In the genomic region with DNA sequence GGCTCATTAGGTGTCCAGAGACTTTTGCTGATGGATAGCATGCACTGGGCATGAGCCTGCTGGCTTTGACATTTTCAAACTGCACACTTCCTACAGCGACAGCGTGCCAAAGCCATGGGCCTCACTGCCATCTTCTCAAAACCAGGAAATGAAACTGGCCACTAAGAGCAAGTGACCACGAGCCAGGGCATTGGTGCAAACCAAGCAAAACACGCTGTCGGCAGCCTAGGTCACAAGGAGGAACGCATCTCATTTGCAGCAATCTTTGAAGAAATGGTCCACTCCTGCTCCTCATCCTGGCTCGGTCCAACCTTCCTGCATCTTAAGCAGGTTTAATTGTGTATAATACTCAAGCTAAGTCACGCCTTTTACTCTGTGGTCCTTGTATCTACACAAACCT, we compare ENCODE assay signal across 11 mouse cellular contexts. TPM values are rescaled to one million over a fixed set of nuclear protein-coding genes. Genes with fewer than 3 reads are reported as not detected.
DNase-seq lines count a peak whose midpoint lies in the region; TF ChIP-seq lines count a peak whose summit lies in the region.
"Had no signal": no experiment of that assay in that cellular context is flagged by ENCODE, and none has a peak within 500 bp of the region (broad histone marks: within the 10 kb centered on the region; RNA-seq: fewer than 3 reads in every experiment).

No protein-coding gene starts in this region.

- TF ChIP-seq EP300 in heart, adult 2 months (IDR thresholded peaks at IDR 0.05; ENCODE audit: insufficient read depth, low read depth, low read length), result no peak

- peak in 1 of 2 experiments; percentile 74 for DNase-seq in heart, adult 2 months
- no peak for DNase-seq in heart, postnatal 10 days
- DNase-seq in spleen, adult 18-20 months, result peak; percentile 48 to 50
- no peak for DNase-seq in spleen, adult 12 weeks (ENCODE audit: low spot score)
- peak; percentile 68 for DNase-seq in lung, postnatal 36 days
- DNase-seq in spleen, postnatal 36 days (ENCODE audit: low spot score in 2 of 2), result peak; percentile 77 to 79
- DNase-seq in ovary, postnatal 14 days (ENCODE audit: low spot score), result no peak
- DNase-seq in heart, postnatal 36 days, result no peak
- DNase-seq: cerebellum, adult 11 months; gastrocnemius, postnatal 10 days had no signal

- peaks cover 37% of the 10 kb centered on the region for H3K4me1 ChIP-seq in heart, adult 2 months (ENCODE audit: control insufficient read depth, insufficient read depth, low read length)

- peak overlapping the region; percentile 36; the same call in 1 of the 2 replicates for H3K27ac ChIP-seq in heart, adult 2 months
- H3K27ac ChIP-seq: liver, embryonic 15.5 days had no signal

- no peak overlapping the region for H3K9ac ChIP-seq in heart, adult 2 months (ENCODE audit: low read depth, low read length)
- H3K9ac ChIP-seq: liver, embryonic 15.5 days had no signal

- intact Hi-C loops in heart, adult 2 months (cut with DNase I), result loop anchor here (5.0 kb wide), 1 partner anchor 44 kb away; no protein-coding TSS in a partner anchor
- intact Hi-C loops in heart, postnatal 10 days (cut with DNase I), result no loop called here
- intact Hi-C loops in heart, postnatal 36 days (cut with DNase I), result no loop called here

- peaks cover 24% of the 10 kb centered on the region for H3K36me3 ChIP-seq in heart, adult 2 months (ENCODE audit: control insufficient read depth, insufficient read depth, low read length)
- H3K36me3 ChIP-seq: liver, embryonic 15.5 days had no signal

- no peaks in the 10 kb centered on the region; the same call in none of the 2 replicates for H3K79me2 ChIP-seq in heart, adult 2 months (replicated peaks; ENCODE audit: control insufficient read depth, insufficient read depth, low read length)

- 78% methylated on average over 8 of the region's 8 CpGs for WGBS in heart, adult 2 months

- no peaks in the 10 kb centered on the region for H3K27me3 ChIP-seq in heart, adult 2 months (ENCODE audit: control insufficient read depth, insufficient read depth, low read length)

- TF ChIP-seq POLR2A in heart, adult 2 months (IDR thresholded peaks at IDR 0.05; ENCODE audit: insufficient read depth, low read depth, low read length), result no peak

- TF ChIP-seq CTCF in heart, adult 2 months (IDR thresholded peaks at IDR 0.05), result no peak

- no peak overlapping the region for H3K4me3 ChIP-seq in heart, adult 2 months
- H3K4me3 ChIP-seq: liver, embryonic 15.5 days had no signal

RNA-seq across cellular contexts. Expression of gene Fli1, which starts 41.8 kb away (rescaled TPM):
- total RNA-seq in heart, adult 2 months (2021), result 10 to 100 TPM; 23.5 to 28.2 TPM
- 14.9 and 17.4 TPM in 2 replicates for polyA plus RNA-seq in heart, adult 2 months (2012; rRNA removed)
- 10 to 100 TPM; 41.1 to 47.5 TPM for total RNA-seq in heart, postnatal 10 days (2021)
- 10 to 100 TPM; 28.2 to 28.8 TPM for total RNA-seq in heart, postnatal 36 days (2021)

Comparison
In these comparisons a context has a peak if more than half of its experiments do, and no peak if none do; other contexts are left out.
1. DNase-seq: peak in spleen, adult 18-20 months (2 of 2), lung, postnatal 36 days (single experiment) and spleen, postnatal 36 days (2 of 2); none in heart, postnatal 10 days (0 of 2), spleen, adult 12 weeks (single experiment), ovary, postnatal 14 days (single experiment) and heart, postnatal 36 days (0 of 2).